Mouse (Mus musculus) sigmoid colon, adult 10 weeks (tissue): Measurements from ENCODE around the gene Adam21. TPM values are rescaled to one million over a fixed set of nuclear protein-coding genes. Genes with fewer than 3 reads are reported as not detected.

Experiments used
- polyA plus RNA-seq: library from polyadenylated mRNA; stranded (reverse); fragments of 350-450 nt; fragmentation: Illumina TruSeq; extraction: RNeasy Lipid Tissue Mini Kit (QIAGEN cat#74804); gene quantifications from one replicate; pipeline ENCODE4 v1.2.3, GENCODE M21; 2014; ENCODE audit warnings: low read depth, low replicate concordance

Gene Adam21
- polyA plus RNA-seq = not detected

DNA sequence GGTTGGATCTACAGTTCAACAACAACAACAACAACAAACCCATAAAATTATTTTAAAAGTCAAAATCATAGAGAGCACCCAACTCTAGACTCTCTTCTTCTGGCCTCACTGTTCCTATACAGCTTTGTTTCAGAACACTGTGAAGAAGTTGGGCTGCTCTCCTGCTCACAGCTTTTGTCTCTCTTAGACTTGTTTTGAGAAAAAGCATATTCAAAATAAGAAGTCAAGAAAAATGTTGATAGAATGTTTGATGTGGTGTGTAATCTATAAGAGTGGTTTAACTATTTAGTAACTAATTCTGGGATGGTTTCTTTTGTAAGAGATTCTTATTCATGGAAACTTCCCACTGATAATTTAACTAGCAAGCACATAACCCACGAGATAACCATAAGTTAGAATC, at the start of gene Adam21:
Gene Adam21, minus strand, starts transcription at position 101 of the 400 bp plus-strand sequence.

DNA sequence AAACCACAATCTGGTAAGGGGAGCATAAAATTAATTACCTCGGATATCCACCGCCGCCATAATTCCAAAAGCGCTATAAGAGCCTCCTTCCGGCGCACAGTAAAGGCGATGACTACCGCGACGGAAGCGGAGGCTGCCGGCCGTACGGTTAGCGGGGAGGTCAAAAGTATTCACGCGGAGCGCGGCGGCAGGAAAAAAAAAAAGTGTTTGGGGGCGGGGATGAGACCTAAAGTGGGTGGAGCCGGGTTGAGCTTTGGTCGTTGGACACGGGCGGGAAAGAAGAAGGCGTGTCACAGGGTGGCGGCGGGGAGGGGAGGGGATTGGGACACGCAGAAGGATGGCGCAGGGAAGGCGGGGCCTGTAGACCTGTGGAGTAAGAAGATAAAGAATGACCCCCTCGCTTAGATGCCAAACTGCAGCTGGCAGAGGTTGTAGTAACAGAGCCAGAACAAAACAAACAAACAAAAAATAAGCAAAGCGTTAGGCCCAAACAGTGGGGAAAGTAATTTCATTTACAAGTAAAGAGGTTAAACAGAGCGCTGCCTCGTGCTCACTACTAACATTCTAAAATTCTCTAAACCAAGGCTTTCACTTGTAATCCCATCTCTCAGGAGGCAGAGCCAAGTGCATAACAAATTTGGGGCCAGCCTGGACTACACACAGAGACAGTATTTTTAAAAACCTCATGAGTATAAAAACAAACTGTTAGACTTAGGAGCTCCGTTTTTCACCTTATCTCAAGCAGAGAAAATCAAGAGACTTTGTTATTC, 26.8 kb upstream of the Adam21 start, which contains the start of gene Med6:
Gene Med6, minus strand, starts transcription at position 107 of the 770 bp plus-strand sequence.

DNA sequence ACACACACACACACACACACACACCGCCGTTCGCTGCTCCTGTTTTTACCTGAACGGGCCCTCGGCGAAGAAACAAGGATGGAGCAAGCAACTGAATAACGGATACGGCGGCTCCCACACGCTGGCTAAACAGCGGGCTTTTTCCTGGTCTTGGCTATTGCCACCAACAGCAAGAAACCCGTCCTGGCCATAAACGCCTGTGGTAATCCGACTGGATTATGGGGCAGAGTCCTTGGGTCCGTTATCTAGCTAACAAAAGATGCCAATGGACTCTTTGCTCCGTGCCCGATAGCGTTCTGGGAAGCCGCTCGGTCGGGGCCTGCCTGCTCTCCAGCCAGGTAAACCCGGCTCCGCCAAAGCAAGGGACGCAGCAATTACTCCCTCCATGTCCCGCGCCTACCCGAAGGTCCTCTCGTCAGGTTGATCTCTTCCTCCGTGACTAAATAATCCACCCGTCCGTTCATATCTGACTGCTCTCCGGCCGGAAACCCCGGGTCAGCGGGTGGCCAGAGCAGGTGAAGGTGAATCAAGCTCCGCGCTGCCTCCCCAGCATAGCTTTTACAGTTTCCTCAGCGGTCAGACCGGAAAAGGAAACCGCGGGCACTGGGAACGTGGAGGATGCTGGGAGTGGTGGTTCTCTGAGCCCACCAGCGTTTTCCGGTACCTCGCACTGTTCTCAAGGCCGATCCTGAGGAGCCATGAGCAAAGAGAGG, 35.8 kb downstream of the Adam21 start, which contains the start of the genes Gm20498 and Synj2bp:
Gene Gm20498, minus strand, starts transcription at position 590 of the 713 bp plus-strand sequence.
Gene Synj2bp, minus strand, starts transcription at position 596 of the 713 bp plus-strand sequence.

Other genes with a start within 250 kb of the Adam21 start
- 0.95 TPM for gene Slc8a3, start 235.3 kb downstream of the Adam21 start, polyA plus RNA-seq
- gene Gm4787, start 189.0 kb downstream of the Adam21 start, polyA plus RNA-seq = 4.5 TPM
- gene Adam4, start 146.5 kb downstream of the Adam21 start, polyA plus RNA-seq = 3.7 TPM
- 258 TPM for gene Cox16, start 83.3 kb downstream of the Adam21 start, polyA plus RNA-seq
- 10.2 TPM for gene Gm20498, start 35.6 kb downstream of the Adam21 start, polyA plus RNA-seq
- gene Synj2bp, start 35.6 kb downstream of the Adam21 start, polyA plus RNA-seq = 232 TPM
- gene Med6, start 26.5 kb upstream of the Adam21 start, polyA plus RNA-seq = 83.3 TPM
- 1.2 TPM for gene Ttc9, start 62.8 kb upstream of the Adam21 start, polyA plus RNA-seq
- 1.3 TPM for gene Map3k9, start 212.7 kb upstream of the Adam21 start, polyA plus RNA-seq